Mouse (Mus musculus): Measurements from ENCODE around the gene Pigs.
A peak's percentile ranks its signal among the peaks of the same experiment; 100 is the strongest.

The Pigs gene

GRCm38 (mm10) chr11:78341702-78342101 lies 13.5 kb downstream of the Pigs start:
- DNase-seq = no peak

DNA sequence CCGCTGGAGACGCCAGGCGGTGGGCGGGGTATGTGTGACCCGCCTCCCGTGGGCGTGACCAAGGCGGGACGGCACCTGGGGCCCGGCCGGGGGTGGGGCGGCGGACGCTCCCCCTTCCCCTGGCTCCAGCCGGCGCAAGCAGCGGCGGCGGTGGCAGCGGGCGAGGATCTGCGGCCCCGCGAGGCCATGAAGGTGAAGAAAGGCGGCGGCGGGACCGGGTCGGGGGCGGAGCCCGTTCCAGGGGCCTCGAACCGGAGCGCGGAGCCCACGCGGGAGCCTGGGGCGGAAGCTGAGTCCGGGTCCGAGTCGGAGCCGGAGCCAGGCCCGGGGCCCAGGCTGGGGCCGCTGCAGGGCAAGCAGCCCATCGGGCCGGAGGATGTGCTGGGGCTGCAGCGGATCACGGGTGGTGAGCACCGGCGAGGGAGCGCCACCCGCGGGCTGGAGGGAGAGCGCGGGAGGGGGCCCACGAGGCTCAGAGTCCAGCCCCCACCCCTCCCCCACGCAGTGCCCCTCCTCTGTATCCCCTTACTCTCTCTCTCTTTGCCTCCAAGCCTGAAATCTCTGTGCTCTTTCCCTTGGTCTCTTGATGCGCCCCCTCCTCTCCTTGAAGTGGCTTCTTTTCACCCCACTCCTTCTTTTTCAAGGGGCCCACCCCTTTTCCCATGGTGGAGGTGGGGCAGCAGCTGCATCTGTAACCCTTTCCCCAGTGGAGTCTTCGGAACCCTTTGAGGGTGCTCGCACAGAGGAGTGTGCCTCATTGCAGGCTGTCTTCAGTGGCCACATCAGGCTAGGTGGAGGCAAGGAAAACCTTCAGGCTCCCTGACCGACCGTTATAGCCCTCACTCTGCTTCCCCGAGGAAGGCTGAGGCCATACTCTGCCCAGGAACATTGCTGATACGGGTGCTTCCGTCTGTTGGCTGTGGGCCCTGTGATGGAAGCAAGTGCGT lies 15.4 kb downstream of the Pigs start, which contains the start of gene Unc119:
Gene Unc119, plus strand, starts transcription at position 102 of the 947 bp plus-strand sequence.
- peak; percentile 89 for DNase-seq

DNA sequence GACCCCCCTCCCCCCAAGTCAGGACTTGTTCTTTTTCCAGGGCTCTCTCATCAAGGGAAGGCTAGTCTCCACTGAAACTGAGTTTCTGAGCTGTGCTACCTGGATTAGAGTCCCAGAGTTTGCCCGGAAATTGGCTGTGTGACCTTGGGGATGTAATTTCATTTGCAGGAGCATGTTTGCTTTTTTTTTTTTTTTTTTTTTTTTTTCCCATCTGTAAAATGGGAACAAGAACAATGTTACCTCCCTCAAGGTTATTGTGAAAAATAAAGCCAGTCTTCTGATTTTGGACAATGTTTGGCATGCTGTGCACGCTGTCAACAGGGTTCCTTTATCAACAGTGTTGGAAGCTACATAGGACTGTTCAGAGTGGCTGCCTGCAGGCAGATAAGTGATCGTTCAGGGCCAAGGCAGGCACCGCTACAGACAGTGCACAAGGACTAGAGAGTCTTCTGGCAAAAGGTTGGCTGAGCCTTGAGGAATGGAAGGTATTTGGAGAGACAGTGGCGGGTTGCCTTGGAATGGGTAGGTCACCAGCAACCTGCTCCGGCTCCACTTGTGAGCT lies 16.2 kb downstream of the Pigs start:
- no peak for DNase-seq

- no peak for DNase-seq
Observed at GRCm38 (mm10) chr11:78344890-78345715, 16.9 kb downstream of the Pigs start.

DNA sequence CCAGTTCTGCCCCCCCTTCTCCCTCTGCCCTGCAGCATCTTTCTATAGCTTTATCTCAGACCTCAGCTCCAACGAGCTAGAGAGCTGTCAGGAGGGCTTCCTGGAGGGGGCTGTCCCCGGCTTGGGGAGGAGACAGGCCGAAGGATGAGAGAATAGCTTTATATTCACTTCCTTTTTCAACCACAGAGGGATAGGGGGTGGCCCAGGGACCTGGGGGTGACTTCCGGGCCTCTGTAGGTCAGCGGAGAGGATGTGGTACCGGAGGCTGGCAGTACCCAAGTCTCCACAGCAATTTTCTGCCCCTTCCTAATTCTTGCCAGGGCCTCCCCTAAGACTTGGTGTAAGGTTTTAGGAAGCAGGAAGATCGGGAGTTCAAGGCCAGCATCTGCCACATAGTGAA lies 17.6 kb downstream of the Pigs start:
- peak; percentile 53 for DNase-seq

DNA sequence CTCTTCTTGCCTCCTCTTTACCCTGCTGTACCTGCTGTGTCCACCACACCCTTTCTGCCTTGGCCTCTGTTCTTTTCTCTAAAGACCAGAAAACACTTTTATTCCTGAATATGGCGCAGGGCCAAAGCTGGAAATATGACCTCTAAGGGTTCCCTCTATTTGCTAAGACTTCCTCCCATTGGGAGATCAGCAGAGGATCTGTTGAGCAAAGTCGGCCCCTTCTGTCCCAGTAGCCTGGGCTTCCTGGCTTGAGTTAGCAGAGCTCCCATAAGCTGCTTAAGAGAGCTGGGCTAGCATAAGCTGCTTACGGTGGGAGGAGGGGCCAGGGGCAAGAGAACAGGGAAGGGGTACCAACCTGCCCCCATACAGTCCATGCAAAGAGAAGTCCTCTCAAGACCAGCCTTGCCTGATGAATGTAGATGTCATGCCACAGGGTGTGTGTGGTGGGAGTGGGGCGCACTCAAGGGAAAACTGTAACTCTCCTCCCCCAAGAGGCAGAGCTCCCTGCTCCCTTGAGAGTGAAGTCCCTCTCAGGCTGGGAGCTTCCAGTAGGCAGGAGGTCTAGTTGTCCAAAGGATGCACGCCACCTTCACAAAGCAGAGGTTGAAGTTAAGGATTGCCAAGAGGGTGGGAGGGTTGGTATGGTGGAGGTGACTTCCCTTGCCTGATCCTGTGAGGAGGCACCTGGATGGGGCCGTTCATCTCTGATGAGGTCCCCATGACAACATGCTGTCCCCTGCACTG lies 18.3 kb downstream of the Pigs start:
- DNase-seq = no peak

DNA sequence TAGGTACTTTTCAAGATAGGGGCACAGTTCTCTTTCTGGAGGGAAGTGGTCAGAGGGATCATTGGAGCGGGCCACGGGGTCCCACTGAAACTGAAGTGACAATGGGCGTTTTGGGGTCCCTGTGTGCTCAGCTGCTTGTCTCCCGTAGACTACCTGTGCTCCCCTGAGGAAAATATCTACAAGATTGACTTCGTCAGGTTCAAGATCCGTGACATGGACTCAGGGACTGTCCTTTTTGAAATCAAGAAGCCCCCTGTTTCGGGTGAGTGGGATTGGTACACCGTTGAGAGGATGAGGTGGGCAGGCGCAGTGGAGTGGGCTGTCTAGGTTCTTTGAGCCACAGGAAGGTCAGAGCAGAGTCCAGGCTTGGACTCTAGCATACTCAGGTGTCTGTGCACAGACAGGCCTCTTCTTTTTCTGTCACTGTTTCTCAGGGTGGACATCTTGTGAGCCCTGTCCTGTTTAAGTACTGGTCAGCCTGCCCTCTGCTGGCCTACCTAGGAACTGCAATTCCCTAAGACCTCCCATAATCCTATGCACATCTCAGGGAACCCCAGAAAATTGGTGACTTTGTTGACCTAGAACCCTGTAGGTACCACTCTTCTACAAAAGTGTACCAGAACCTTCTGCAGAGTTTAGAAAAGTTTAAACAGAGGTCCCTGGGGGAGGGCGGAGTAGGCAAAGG lies 19.0 kb downstream of the Pigs start:
- DNase-seq = peak; percentile 75

GRCm38 (mm10) chr11:78347908-78348307 lies 19.7 kb downstream of the Pigs start:
- no peak for DNase-seq

GRCm38 (mm10) chr11:78348474-78348873 lies 20.3 kb downstream of the Pigs start:
- no peak for DNase-seq

GRCm38 (mm10) chr11:78349441-78350358 lies 21.5 kb downstream of the Pigs start:
- DNase-seq = no peak

DNA sequence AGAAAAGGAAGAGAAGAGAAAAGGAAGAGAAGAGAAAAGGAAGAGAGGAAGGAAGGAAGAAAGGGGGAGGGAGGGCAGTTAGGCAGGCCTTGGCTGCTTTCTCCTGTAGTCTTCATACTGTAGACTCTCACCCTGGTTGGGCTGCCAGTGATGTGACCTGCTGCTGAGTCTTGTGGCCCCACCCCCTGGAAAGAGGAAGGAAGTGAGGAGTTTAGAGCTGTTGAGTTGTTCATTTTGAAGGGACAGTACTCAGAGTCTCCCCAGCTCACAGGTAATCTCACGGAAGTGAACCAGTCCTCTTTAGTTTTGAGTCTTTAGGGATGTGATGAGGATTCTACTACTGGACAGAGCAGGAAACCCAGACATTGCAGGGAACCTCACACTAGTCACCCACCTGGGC lies 24.9 kb downstream of the Pigs start:
- DNase-seq = no peak

GRCm38 (mm10) chr11:78354905-78355304 lies 26.7 kb downstream of the Pigs start:
- no peak for DNase-seq

DNA sequence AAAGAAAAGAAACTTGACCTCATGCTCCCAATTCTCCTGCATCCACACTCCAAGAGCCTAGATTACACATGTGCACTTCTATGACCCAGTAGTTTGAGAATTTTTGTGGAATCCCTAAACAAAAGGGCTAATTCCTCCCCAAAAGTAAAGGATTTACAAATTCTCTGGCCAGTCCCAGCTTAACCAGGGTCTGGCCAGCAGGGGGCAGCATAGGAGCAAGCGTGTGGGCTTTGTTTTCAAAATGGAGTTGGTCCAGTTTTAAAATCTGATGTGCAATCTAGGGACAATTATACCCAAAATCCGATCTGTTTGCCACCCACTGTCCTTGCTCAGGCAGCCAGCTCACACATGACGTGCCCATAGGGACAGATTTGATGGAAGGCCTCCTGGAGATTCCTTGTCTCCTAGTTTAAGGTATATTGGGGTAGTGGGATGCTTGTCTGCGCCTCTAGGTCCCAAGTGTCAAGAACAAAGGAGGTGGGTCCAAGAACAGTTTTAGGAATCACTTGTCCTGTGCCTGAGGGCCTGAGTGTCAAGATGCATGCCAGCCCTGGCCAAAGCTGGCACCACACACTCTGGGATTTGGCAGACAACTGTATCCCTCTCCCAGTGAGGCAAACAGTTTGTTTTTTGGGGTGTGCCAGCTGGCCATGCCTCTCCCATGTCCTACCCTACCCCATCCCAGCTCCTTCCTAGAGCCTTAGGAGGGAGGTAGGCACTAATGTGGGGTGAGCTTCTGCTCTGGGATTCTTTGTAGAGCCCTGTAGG lies 27.4 kb downstream of the Pigs start:
- peak; percentile 65 for DNase-seq

- DNase-seq = peak; percentile 66
Observed at GRCm38 (mm10) chr11:78358330-78359007, 30.3 kb downstream of the Pigs start.

DNA sequence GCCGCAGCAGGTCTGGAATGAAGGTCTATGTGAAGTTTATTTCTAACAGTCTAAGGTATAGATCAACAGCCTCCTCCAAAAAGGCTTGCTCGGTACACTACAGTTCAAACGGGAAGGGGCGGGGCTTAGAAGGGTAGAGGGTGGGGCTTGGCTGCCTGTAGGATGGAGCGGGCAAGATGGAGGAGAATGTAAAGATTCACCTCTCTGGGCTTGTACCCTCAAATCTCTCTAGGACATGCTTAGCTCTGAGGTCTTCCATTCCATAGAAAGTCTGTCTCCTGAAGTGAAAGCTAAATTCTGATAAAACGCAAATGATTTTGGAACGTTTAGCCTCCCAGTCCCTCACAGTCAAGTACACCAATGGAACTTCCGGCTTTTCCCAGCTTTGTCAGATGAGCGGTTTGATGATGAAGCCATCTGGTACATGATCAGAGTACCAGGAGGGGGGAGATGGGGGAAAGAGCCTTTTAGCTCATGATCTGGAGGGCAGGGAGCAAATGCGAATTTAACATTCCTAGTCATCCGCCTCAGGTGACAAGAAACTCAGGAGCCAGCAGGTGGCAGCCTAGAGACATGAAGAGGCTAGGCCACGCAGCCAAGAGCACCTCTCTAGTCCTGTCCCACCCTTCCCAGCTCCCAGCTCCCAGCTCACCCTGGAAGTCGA lies 32.0 kb downstream of the Pigs start:
- DNase-seq = peak; percentile 83

GRCm38 (mm10) chr11:78360789-78361131 lies 32.5 kb downstream of the Pigs start:
- no peak for DNase-seq

DNA sequence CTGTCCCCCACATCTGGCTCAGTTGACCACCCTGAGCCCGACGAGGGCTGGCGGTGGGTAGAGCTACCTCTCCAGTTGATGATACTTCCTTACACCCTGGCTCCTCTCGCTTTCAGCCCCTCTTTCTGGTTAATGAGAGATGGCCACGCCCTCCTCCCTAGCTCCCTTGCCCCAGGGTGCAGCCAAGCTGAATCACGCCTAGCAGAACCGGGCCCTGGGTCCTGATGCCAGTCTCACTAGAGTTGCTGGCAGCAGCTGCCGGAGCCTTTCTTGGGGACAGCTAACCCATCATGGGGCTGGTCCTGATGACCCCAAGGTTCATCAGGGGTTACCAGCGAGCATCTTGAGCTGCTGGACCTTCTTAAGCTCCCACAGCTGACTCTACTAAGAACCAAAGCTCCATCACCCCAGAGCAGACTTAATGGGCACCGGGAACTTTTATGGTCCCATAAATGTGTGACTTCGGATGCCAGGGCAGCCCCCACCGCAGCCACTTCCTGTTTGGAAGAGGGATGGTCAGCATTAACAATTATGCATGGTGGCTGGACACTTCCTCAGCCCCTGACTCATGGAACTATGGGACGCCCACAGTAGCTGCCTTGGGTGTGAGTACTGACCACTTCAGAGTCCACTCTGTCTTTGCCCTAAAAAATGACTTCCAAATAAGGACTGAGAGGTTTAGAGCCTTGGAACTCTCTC lies 35.2 kb downstream of the Pigs start:
- DNase-seq = no peak

GRCm38 (mm10) chr11:78364103-78364502 lies 35.9 kb downstream of the Pigs start:
- no peak for DNase-seq

Data from thymus, postnatal 14 days (tissue).